Mouse (Mus musculus) stomach, adult 2 months (tissue): Measurements from ENCODE around the gene Scand1. TPM values are rescaled to one million over a fixed set of nuclear protein-coding genes. Genes with fewer than 3 reads are reported as not detected.

ENCODE experiments used
- polyA plus RNA-seq: library from polyadenylated mRNA; depleted of rRNA; stranded (reverse); fragments of >200 nt; gene quantifications from 2 replicates; pipeline ENCODE4 v1.2.3, GENCODE M21; 2012; rRNA removed

Scand1 gene
- 195 and 589 TPM in 2 replicates for polyA plus RNA-seq

GRCm38 (mm10) chr2:156312297-156312897 lies at the start of gene Scand1, which contains the start of gene Cnbd2:
Scand1 (minus strand) TSS chr2:156312704.
Cnbd2 (plus strand) TSS chr2:156312299.

Other genes with a start within 250 kb of the Scand1 start
- 2.2 and 2.8 TPM in 2 replicates for gene Spag4, start 247.5 kb downstream of the Scand1 start, polyA plus RNA-seq
- 27.6 and 30.8 TPM in 2 replicates for gene Cpne1, start 200.7 kb downstream of the Scand1 start, polyA plus RNA-seq
- gene Rbm12, start 200.7 kb downstream of the Scand1 start, polyA plus RNA-seq = 1.9 and 2.9 TPM in 2 replicates
- gene Gm28036, start 185.6 kb downstream of the Scand1 start, polyA plus RNA-seq = 0.05 TPM in 1 of 2 replicates, not detected in the other
- 122 and 216 TPM in 2 replicates for gene Romo1, start 168.7 kb downstream of the Scand1 start, polyA plus RNA-seq
- 27.7 and 34.3 TPM in 2 replicates for gene Nfs1, start 168.5 kb downstream of the Scand1 start, polyA plus RNA-seq
- 18.8 and 20.8 TPM in 2 replicates for gene Rbm39, start 132.5 kb downstream of the Scand1 start, polyA plus RNA-seq
- 2.2 and 3.5 TPM in 2 replicates for gene Phf20, start 116.2 kb downstream of the Scand1 start, polyA plus RNA-seq
- gene Cnbd2, start 405 bp downstream of the Scand1 start, polyA plus RNA-seq = 0.14 and 0.21 TPM in 2 replicates
- 15.4 and 17.8 TPM in 2 replicates for gene Epb41l1, start 108.2 kb upstream of the Scand1 start, polyA plus RNA-seq
- gene Aar2, start 234.9 kb upstream of the Scand1 start, polyA plus RNA-seq = 10.1 and 15.9 TPM in 2 replicates